Mouse (Mus musculus) large intestine, adult 2 months (tissue): ENCODE measurements around the gene C1qb. TPM values are rescaled to one million over a fixed set of nuclear protein-coding genes. Genes with fewer than 3 reads are reported as not detected.

Experiments used
- polyA plus RNA-seq: library from polyadenylated mRNA; depleted of rRNA; stranded (reverse); fragments of >200 nt; gene quantifications from 2 replicates; pipeline ENCODE4 v1.2.3, GENCODE M21; 2012; rRNA removed

The C1qb gene
- polyA plus RNA-seq, 1 experiment = 112 TPM

Other genes starting within 250 kb of the C1qb start
- 26.2 and 47.4 TPM in 2 replicates for gene Ephb2, start 50.2 kb downstream of the C1qb start, polyA plus RNA-seq
- 90.7 and 119 TPM in 2 replicates for gene C1qc, start 6.9 kb upstream of the C1qb start, polyA plus RNA-seq
- gene C1qa, start 12.6 kb upstream of the C1qb start, polyA plus RNA-seq = 94.7 and 103 TPM in 2 replicates
- gene Epha8, start 70.6 kb upstream of the C1qb start, polyA plus RNA-seq = 0.15 and 0.17 TPM in 2 replicates
- 5.7 and 10.1 TPM in 2 replicates for gene Zbtb40, start 162.6 kb upstream of the C1qb start, polyA plus RNA-seq